ENCODE assay signal across 17 mouse cellular contexts in the genomic region with DNA sequence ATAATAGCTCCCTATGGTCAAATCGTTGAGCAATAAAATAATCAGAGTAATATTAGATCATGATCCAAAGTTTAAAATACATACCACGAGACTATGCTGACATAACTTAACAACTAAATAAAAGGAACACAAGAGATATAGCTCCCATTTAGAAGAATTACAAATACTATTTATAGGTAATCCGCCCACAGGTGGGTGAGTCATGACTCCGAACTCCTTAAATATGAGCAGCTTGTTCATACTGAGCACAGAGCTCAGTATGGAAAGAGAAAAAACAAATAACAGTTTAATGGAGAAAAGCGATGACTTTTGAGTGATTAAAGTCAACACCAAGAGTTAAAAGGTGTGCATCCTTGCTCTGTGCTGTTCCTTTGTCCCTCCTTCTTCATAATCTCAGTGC.
DNase-seq lines count a peak whose midpoint lies in the region; ATAC-seq lines count a peak whose summit lies in the region.
"Had no signal": no experiment of that assay in that cellular context is flagged by ENCODE, and none has a peak within 500 bp of the region (broad histone marks: within the 10 kb centered on the region; RNA-seq: fewer than 3 reads in every experiment).

No protein-coding gene starts in this region.

- ATAC-seq in frontal cortex, adult (ENCODE audit: low TSS enrichment), result peak; percentile 49; the same call in 1 of the 2 replicates
- ATAC-seq: CD4-positive, CD25-positive, alpha-beta regulatory T cell, adult 4 months; forebrain, embryonic 14.5 days had no signal

- DNase-seq in frontal cortex, postnatal 25 days (ENCODE audit: low spot score in 2 of 2), result no peak
- peak; percentile 53 for DNase-seq in left cerebral cortex, adult 11 months (ENCODE audit: low spot score)
- DNase-seq in left cerebral cortex, postnatal 36 days (ENCODE audit: low spot score in 2 of 2), result no peak
- DNase-seq in right cerebral cortex, adult 2 months (ENCODE audit: low spot score in 2 of 2), result peak; percentile 71 to 83
- DNase-seq in right cerebral cortex, postnatal 14 days, result no peak
- no peak for DNase-seq in cerebellum, postnatal 36 days
- DNase-seq: adrenal gland, adult 8-10 months; adrenal gland, postnatal 36 days; B cell, adult 2 months; cerebellum, adult 11 months; cerebellum, adult 8-10 months; cerebellum, postnatal 14 days; gastrocnemius, adult 2 months; gastrocnemius, postnatal 25 days had no signal

- intact Hi-C loops in left cerebral cortex, postnatal 36 days (cut with DNase I), result no loop called here

Comparison
In these comparisons a context has a peak if more than half of its experiments do, and no peak if none do; other contexts are left out.
1. DNase-seq: peak in left cerebral cortex, adult 11 months (single experiment) and right cerebral cortex, adult 2 months (2 of 2); none in frontal cortex, postnatal 25 days (0 of 2), left cerebral cortex, postnatal 36 days (0 of 2), right cerebral cortex, postnatal 14 days (single experiment) and cerebellum, postnatal 36 days (0 of 2).